Mouse (Mus musculus): Measurements from ENCODE around the gene Ms4a15.

The Ms4a15 gene

DNA sequence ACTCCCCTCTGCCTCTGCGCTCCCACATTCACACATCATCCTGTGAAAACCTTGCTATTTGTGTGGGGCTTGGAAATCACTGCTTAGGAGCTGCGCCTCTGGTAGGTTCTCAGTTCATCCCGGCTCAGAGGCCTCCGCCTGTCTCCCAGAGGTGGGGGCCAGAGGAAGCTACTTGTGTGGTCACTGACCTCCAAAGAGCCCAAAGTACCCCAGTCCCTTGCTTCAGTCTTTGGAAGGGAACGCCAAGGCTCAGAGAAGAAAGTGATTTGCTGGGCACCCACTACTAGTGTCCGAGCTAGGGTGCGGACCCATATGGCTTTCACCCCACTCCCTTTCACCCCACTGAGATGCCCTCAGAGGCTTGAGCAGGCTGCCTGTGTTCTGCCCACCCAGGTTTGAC is at the start of gene Ms4a15:
Ms4a15 (minus strand) TSS at position 101 of the 400 bp plus-strand sequence.
- DNase-seq, result no peak

DNA sequence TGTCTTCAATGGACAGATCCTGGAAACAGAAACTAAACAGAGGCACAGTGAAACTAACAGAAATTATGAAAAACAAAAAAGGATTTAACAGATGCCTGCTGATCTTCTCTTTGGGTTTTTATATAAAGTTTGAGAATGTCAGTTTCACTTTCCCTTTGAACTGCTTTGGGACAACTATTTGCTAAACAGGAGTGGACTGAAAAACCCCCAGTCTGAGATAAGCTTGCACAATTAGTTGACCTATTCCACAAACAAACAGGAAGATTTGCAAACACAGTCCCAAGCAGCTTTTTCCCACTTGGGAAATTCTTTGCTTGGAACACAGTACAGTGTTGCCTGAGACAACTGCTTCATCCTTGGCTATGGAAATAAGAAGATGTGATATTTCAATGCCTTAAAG is 44.5 kb upstream of the Ms4a15 start:
- DNase-seq, result no peak

DNA sequence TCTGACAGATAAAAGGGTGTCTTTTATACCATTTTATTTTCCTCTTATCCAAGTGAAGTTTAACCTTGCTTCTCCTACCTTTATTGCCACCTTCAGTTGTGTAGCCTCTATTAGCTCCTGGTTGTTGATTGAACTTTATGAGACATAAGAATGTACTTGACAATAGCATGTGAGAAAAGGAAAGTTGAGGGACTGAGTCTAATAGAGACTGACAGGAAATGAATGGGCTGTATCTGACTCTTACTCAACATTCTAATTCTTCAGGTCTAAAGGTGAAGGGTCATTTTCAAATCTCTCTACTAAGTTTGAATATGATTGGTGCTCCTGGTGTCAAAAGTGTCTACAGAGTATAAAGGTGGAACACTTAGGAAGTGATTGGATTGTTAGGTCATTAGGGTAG is 29.3 kb upstream of the Ms4a15 start:
- no peak for DNase-seq

- no peak for DNase-seq
Measured at GRCm38 (mm10) chr19:11017891-11018290, 24.8 kb upstream of the Ms4a15 start, which contains the start of gene Ms4a18. Gene Ms4a18 (minus strand): TSS chr19:11018031.

- no peak for DNase-seq
Measured at GRCm38 (mm10) chr19:11017251-11017650, 24.2 kb upstream of the Ms4a15 start.

GRCm38 (mm10) chr19:11015998-11016397 is 22.9 kb upstream of the Ms4a15 start:
- DNase-seq, result no peak

- DNase-seq, result no peak
Measured at GRCm38 (mm10) chr19:11015468-11015867, 22.4 kb upstream of the Ms4a15 start.

- DNase-seq, result no peak
Measured at GRCm38 (mm10) chr19:10991911-10992310, 1.1 kb downstream of the Ms4a15 start.

DNA sequence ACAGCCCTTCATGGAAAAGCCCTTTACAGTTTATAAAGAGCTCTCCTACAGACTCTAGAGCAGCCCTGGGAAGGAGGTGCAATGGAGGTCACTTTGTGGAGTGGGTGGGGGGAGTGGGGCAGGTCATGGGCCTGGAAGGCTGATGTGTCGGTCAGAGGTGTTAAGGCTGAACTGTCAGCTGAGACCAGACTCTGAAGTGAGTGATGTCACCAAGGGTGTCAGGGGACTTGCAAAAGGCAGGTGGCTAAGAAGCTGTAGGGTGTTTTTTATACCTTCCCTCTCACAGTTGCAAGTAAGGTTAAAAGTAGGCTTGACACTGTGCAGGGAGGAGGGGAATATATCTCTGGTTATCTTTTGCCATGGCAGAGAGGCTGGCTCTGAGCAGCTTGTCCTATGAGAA is 2.3 kb downstream of the Ms4a15 start:
- no peak for DNase-seq

DNA sequence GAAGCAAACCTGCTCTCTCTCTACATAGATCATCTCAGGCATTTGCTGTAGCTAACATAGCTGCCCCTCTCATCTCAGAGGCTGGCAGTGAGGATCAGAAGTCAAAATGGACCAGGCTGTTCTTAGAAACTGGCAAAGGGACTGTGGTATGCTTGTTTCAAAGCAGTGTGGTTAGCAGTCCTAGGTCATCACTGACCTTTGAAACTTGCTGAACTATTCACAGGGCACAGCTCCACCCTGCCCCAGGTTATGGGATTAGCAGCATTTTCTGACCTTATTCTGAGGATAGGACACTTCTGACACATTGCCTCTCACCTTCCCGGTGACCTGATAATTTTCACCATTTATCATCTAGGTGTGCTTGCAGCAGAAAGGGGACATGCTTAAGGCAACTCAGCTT is 4.5 kb downstream of the Ms4a15 start:
- no peak for DNase-seq

- no peak for DNase-seq
Measured at GRCm38 (mm10) chr19:10985889-10986288, 7.2 kb downstream of the Ms4a15 start.

DNA sequence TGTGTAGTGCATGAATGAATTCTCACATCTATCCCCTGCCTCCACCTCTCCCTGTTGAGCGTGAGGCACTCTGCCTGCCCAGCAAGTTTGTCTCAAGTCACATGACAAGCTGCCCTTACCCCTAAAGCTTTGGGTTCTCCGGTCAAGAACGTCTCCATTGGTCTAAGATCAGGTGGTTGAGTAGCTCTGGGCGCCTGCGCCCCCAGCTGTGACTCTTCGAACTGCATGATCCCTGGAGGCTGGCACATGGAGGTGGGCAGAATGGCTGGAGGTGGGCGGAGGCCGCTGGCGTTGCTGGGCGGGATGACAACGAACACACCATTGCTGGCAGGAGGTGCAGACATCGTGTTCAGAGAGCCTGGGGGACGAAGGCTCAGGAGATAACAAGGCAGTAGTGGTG is 8.5 kb downstream of the Ms4a15 start:
- DNase-seq, result no peak

DNA sequence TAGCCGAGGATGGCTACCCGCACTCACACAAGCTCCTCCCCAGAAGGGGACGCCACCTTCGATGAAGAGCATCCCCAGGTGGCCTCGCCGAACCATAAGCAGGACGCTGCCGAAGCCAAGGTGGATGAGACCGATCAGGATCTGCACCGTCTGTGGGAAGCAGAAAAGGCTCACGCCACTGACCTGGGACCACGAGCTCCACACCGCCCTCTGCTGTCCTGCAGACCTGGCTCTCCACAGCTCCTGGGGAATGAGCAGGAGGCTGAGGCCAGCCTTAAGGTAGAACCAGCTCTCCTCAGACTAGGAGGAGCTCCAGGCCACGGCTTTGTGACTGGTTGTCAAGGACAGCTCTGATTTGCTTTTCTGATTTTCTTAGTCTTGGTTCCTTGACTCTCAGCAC is 9.9 kb downstream of the Ms4a15 start:
- DNase-seq, result peak in 1 of 2 experiments; percentile 63

- DNase-seq, result peak in 1 of 2 experiments; percentile 18
Measured at GRCm38 (mm10) chr19:10980210-10980609, 12.8 kb downstream of the Ms4a15 start.

DNA sequence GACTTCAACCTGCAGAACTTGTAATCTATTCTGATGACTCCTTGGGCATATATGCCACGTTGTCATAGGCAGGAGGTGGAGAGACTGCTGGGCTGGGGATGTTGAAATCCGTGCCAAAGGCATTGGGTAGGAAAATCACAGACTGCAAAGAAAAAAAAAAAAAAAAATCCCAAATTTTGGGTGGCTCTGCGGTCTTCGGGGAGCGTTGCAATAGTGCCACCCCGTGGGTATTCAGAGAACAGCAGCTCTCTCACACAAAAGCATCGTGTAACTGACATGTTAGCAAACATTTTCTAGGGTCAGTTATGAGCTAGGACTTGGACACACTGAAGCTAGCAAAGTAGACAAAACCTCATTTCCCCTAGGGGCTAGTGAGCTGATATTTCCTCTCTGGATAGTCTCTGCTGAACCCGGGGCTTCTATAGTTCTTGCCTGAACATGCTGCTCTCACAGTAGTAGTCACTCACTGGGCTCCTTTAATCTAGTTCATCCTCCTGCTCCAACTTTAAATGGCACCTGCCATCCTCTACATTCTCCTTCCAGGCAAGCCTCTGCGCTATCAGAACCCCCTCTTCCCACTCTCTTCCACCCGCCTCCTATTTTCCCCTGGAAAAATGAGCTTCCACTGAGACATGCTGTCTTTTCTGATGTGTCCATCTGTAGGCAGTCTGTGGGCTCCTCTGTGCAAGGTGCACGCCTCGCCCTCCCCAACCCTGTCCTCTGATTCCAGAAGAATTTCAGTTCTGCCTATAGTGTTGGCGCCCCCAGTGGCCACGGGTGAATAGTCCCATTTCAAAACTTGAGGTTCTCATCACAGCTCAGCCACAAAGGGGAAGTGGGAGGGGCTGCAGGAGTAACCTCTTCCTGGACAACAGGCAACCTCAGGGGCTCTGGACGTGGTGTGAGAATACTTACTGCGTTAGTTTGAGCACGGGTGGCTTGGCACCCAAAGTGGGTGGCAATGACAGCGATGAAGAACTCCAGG is 13.6 kb downstream of the Ms4a15 start:
- DNase-seq, result peak; percentile 84 to 93

- no peak for DNase-seq
Measured at GRCm38 (mm10) chr19:10976318-10976717, 16.7 kb downstream of the Ms4a15 start.

- DNase-seq, result no peak
Measured at GRCm38 (mm10) chr19:10975187-10975586, 17.9 kb downstream of the Ms4a15 start.

DNA sequence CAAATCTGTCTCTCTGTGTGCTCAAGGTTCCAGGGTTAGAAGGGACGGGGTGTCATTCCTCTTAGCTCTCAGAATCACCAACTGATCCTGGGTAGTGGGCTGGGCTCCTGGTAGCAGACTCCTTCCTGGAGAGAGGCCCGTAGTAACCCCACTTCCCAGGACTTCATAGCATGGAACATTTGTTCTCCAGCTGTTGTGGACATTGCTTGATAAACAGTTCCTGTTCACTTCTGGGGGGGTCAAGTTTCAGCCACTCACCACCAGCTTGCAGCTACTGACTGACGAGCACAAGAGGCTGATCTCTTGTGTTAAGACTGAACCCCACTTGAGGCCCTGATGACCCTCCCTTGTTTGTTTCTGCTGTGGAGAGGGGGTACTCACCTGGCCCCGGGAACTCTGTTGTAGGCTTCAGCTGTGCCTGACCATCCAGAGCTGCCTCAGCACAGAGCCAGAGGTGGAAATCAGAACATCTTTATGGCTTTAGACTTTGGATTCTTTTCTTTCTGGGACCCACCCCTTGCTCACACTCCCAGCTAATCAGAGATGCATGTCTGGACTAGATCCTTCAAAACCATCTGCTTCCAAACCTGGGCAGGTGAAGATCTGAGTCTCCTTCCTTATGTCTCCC is 18.7 kb downstream of the Ms4a15 start, which contains the start of gene Ms4a10:
Ms4a10 (minus strand) TSS at position 433 of the 628 bp plus-strand sequence.
- no peak for DNase-seq

DNA sequence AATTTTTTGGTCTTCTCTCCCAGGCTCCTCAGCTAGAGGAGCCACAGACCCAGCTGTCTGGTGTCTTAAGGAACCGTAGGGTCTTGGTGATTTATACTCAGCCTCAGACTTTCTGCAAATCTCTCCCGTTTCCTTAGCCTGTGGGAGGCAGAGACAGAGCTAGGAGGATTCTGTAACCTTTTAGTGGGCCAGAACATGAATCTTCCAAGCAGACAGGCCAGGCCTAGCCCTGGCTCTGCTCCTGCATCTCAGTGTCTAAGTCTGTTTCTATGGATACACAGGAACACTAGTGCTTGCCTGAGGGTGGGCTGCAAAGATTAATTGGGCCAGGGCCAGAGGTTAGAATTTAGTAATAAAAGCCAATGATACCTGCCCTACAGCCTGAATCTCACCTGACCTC is 19.9 kb downstream of the Ms4a15 start:
- no peak for DNase-seq

- DNase-seq, result no peak
Measured at GRCm38 (mm10) chr19:10972660-10973059, 20.4 kb downstream of the Ms4a15 start.

- no peak for DNase-seq
Measured at GRCm38 (mm10) chr19:10970457-10970856, 22.6 kb downstream of the Ms4a15 start.

GRCm38 (mm10) chr19:10968578-10968977 is 24.5 kb downstream of the Ms4a15 start:
- no peak for DNase-seq

- DNase-seq, result no peak
Measured at GRCm38 (mm10) chr19:10965721-10966120, 27.3 kb downstream of the Ms4a15 start.

DNA sequence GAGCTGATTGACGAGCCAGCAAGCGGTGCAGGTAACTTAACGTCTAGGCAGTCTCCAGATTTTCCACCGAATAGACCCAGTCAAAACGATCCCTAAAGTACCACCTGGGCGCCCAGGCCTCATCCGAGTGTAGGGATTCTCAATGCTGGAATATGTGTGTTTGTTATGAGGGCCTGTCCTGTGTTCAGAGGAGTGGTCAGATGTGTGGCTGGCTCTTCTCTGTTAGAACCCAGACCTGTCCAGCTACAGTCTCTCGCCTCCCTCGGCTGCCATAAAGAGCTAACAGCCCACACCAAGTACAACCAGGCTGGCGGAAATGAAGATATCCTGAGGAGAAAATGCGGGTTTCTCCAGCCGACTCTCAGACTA is 33.1 kb downstream of the Ms4a15 start:
- DNase-seq, result no peak

All from spleen, adult 18-20 months (tissue).